Mouse (Mus musculus) layer of hippocampus, adult 9-11 months (tissue): ENCODE measurements at regions not wholly inside any gene's neighbourhood (a gene's known extent, or its start where the extent isn't known, plus 50 kb on each side); places are given as distances from the start of the nearest gene placed in this dataset.

Experiments used
- DNase-seq: peaks from one replicate; pipeline ENCODE4 v3.0.0; 2022

DNA sequence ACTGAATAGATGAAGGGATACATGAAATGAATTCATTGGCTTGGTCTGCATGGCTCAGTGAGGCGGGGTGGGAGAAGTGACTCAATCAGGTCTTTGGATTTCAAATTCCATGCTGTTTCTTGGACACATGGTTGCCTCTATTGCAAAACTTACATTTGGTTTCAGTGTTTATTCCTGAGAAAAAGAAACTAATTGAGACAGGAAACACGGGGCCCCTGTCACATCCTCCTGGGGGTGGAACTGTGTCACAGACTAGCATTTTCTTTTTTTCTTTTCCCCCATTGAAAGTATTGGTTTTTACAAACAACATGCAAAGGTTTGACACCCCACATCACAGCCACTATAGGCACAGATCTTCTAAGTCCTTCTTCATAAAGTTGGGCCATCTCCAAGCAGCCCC, 375.8 kb upstream of the Pik3r1 start:
- no peak for DNase-seq

DNA sequence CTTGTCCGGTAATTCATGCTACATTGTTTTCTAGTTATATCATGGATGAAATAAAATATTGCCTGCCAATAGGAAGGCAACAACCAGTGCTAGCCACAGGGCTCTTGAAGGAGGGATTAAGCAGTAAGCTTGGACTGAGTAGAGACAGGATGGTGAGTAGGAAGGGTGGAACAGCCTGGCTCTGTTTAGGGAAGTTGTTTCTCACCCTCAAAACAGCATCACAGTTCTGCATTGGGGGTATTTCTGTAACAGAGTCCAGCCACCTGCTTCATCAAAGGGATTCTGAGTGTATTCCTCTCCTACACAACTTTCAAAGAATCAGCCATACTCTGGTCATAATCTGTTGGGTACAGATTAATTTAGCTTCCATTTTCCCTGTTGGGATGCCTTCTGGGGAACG, 380.0 kb upstream of the Pik3r1 start:
- DNase-seq, result no peak

DNA sequence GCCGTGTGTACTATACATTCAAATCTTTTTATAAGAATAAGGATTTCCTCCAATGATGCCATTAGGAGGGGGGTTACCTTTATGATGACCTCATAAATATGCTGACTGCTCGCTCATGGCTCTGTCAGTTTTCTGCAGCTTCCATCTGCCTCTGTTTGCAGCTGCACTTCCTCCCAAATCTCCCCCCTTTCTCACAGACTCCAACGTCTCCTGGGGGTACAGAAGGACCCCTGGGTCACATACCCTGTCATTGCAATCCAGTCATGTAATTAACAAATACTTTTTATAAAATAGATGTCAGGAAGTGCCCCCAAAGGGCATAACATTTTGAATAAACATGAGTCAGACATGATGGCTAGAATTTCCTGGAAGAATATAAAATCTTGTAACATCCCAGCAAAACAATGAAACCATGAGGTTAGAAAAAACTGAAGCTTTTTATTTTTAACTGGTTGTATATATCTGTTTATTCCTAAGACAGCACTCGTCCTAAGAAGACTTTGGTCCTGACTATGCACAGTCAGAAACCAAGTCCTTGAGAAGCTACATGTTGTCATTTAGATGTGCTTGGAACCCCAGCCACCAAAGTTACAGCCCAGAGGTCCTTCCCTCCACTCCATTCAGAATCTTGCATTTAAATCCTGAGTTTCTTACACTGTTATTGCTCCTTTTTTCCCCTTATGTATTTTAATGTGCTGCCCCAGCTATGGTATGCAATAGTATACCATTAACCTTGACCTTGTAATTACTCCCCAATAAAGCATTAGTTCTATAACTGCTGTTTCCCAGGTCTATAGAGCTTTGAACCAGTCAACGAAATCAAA, 386.0 kb upstream of the Pik3r1 start:
- no peak for DNase-seq

DNA sequence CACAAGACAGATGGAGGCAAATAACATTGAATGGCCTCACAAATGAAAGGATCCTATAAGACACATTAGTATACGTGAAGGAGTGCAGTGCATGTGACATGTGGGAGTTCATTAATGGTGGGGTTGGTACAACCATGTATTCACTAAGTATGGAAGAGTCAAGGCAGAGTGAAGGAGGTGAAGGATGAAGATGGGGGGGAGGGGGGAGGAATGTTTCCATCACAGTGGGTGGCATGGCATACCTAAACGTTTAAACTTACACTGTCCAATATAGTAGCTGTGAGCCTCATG, 386.5 kb upstream of the Pik3r1 start:
- no peak for DNase-seq

DNA sequence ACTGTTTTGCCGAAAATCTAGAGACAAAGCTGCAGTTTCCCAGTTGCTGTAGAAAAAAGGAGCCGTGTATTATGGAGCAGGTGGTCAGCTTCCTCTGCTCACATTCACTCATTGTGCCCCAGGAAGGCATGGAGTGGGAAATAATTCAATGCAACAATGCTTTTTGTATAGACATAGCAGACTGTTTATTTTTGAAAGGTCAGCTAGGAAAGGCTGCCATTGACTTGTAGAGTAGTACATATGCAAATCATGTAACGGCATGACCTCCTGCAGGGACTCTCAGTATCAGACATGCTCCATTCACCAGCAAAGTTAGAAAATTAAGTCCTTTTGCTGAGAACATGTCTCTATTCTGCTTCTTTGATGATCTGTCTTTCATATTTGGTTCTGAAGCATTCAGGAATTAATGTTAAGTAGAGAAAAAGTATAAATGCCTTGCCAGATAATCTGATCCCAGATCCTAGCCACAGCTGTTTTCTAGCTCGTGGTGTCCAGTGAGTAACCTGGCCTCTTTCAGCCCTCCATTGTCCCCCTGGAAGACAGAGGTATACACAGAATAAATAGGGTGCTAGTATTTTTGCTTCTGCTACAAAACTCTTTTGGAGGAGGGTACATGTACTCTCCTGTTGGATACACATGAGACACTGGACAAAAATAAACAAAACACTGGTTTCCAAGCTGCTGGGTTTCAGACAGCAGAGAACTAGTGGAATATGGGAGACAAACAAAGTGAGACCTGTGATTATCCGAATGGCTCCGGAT, 389.5 kb upstream of the Pik3r1 start:
- no peak for DNase-seq

DNA sequence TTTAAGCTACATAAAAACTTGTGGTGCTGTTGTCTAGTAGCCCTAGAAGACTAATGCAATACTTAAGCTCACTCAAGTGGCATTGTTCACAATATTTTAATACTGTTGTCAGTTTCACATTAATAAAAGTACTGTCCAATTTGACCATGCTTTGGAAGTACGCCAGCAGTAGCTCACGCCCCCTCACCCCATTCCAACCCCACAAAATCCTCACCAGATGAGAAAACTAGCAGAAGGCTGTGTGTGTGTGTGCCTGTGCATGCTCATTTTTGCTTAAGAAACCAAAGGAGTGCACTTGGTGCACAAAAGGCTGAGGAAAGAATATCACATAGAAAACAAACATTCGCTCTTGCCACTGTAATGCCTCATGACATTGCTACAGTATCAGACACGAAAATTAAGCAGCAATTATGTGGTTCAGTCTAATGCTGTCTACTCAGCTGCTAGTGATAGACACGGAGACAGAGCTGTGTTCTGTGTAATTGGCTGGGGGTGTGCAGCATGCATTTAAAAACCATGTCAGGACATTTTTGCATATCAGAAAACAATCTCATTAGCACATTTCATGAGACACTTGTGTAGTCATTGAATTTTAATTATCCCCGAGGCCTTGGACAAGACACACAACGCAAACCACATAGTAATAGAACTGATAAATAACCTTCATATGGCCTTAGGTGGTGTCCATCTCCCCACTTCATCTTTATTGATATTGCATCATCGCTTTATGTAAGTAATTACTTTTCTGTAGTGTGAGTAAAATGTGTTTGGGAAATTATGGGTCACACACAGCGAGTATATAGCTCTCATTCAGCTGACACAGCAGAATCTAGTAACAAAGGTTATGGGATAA, 405.6 kb upstream of the Pik3r1 start:
- no peak for DNase-seq

DNA sequence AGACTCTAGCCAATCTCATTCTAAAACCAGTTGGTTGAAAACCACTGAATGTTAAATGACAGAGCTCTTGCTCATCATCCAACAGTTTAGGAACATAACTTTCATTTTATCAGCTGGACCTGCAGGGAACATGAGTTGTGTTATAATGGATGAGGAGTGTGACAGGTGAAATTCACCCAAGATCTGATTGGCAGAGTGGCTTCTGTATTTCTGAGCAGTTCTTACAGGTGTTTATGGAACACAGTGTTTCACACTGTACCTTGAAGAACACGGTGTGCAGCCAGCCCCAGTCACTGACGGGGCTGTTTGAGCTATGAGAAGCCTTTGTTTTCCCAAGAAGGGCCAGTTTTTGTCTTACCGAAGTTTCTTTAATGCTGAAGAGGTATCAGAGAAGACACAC, 406.4 kb upstream of the Pik3r1 start:
- DNase-seq, result no peak

DNA sequence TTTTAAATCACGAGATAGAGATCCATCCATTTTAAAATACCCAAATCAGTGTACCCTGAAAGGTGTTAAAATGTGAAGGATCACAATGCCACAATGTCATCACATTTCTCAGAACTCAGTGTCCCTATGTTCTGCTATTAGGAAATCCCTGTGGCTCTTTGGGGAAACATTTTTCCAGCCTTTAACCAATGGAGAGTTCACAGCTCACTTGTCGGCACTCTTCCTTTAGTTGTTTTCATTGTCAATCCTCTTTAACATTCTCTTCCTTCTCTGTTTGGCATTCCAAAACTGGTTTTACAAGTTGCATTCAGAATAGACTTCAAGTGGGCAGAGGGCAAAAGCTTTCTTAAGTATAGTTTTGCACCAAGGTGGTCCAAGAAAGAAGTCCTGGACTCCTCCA, 406.9 kb upstream of the Pik3r1 start:
- no peak for DNase-seq

DNA sequence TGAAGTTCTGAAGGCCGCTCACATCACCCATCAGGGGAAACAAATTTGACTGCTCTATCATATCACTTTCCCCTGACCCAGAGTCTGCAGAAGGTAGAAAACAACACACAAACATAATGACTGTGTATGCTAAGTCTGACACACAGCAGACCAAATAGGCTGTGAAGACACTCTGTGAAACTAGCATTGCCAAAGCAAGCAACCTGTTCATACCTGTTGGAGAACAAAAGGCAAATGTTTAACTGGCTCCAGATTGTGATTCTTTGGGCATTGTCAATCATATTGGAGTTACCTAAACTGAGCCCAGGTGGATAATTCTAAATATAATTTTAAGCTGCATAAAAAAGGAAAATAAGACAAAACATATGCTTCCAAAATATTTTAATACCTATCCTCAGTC, 407.4 kb upstream of the Pik3r1 start:
- no peak for DNase-seq

DNA sequence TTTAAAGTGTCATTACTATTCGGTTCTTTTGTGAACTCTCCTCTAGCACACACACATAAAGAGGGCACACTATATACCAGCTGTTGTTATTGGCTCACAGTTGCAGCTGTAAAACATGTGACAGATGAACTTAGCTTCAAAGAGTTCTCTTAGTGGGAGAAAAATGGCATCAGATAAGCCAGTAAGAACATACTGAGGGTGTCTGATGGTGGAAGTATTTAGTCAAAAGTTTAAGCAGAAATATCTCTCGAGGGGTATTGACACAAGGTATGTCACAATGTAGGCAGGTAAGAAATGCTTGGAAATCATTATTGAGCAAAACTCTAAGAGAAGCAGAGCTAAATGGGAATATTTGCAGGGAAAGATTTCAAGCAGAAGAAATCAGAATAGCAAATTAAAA, 408.4 kb upstream of the Pik3r1 start:
- DNase-seq, result no peak

DNA sequence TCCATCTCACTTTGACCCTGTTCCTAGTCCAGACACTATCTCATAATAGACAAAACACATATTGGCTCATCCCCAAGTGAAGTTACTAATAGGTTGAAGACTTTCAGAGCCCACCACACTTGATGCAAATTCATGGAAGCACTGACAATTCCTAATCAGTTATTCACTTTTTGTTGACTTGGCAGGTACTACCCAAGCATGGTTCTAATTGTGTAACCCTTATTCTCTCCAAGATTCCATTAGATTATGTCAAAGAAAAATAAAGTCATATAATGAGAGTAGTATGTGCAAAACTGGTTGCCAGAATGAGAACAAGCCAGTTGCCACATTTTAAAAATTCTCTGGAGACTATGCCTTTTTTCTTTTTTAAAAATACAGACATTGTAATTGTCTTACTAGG, 426.7 kb upstream of the Pik3r1 start:
- no peak for DNase-seq

DNA sequence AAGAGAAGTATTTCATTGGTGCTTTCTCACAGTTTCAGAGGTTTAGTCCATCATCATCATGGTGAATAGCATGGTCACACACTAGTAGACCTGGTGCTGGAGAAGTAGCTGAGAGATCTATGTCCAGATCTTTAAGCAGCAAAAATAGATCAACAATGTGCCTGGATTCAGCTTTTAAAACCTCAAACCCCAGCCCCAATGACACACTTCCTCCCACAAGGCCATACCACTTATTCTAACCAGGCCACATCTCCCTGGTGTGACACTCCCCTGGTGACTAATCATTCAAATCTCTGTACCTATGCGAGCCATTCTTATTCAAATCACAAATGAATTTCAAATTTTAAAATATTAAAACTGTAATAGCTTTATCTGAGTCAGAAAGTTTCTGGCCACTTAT, 434.3 kb upstream of the Pik3r1 start:
- no peak for DNase-seq

DNA sequence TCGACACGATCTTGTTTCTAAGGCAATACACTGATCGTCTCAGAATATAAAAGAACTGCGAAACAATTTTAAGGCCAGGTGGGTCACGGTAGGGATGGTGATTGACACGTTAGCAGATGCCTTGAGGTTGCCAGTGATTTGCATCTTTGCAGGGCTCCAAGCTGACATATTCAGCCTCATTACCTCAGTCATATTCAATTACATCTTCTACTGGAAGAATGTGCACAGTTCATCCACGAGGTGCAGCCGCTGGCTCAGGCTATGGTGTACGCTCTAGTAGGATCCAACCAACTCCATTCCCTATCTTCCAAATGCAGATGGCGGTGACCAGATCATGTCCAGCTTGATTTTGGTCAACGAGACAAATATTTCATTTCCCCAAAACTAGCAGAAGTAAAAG, 450.5 kb upstream of the Pik3r1 start:
- no peak for DNase-seq

DNA sequence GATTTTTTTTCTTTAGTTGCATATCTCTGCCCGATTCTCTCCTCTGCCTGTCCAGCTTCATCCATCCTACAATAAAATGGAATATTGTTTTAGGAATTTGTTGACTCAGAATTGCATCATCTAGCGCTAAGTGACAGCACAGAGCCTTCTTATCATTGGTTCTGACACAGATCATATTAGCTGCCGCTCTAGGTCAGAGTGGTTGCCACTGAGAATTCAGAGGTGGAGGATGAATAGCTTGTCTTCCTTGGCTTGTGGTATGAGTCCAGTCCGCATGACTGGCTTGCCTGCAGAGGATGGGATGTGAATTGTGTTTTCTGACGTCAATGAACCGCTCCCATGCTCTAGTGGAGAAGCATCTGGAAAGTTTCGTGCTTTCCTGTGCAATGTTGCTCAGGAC, 462.3 kb upstream of the Cd180 start:
- DNase-seq, result no peak

DNA sequence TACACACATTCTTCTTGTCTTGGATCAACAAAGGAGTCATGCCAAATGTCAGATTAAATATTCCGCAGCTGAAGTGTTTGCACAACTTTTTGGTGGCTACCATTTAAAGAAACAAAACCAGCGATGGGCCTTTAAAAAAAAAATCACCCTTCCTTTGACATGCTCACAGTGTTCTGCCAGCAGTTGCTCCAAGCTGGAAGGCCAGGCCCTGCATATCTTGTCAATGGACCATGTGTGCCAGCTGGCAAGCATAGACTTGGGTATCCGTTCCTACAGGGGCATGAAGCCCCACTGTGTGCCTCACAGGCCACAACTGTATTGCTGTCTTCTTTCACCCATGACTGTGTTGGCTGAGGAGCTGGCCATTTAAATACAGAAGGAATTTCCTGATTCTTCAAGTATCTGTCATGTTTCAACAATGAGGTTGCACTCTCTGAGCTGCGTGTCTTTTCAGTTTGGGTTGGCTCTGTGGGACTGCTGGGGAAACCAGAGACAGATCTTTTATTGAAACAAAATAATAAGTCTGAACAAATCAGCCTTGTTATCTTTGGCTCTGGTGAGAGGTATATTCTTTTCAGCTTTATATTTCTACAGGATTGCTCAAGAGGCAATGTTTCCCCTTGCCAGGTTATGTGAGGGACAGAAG, 460.9 kb upstream of the Cd180 start:
- DNase-seq, result no peak

DNA sequence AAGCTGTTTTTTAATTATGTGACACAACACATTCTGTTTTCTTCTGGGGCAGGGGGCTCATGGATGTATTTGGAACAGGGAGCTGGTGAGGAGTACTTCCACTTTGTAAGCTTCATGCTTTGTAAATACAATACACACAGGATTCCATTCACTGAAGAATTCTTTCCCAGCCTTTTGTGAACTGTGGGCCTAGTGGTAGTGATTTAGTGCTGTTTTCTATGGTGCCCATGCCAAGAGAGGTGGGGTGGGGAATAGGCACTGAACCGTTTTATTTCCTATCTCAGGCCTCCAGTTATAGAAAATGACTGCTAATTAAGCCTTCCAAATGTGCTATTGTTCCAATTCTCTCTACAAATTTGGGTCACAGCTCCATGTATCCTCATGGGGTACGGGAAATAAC, 442.5 kb upstream of the Cd180 start:
- DNase-seq, result no peak

DNA sequence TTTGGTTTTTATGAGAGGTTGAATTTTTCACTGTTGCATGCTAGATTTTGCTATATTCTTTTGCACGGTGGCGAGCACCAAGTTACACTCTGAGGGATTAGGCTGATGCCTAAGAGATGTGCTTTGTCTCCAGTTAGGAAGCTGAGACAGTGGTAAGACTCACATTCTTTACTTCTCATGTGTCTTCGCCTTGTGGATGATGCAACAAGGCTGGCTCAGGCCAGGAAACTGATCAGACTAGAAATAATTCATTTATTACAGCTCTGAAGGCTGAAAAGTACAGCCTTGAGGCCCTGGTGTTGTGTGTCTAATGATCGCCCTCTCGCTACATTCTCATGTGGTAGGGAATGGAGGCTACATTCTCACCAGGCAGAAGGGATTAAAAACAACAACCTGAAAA, 441.6 kb upstream of the Cd180 start:
- DNase-seq, result no peak

DNA sequence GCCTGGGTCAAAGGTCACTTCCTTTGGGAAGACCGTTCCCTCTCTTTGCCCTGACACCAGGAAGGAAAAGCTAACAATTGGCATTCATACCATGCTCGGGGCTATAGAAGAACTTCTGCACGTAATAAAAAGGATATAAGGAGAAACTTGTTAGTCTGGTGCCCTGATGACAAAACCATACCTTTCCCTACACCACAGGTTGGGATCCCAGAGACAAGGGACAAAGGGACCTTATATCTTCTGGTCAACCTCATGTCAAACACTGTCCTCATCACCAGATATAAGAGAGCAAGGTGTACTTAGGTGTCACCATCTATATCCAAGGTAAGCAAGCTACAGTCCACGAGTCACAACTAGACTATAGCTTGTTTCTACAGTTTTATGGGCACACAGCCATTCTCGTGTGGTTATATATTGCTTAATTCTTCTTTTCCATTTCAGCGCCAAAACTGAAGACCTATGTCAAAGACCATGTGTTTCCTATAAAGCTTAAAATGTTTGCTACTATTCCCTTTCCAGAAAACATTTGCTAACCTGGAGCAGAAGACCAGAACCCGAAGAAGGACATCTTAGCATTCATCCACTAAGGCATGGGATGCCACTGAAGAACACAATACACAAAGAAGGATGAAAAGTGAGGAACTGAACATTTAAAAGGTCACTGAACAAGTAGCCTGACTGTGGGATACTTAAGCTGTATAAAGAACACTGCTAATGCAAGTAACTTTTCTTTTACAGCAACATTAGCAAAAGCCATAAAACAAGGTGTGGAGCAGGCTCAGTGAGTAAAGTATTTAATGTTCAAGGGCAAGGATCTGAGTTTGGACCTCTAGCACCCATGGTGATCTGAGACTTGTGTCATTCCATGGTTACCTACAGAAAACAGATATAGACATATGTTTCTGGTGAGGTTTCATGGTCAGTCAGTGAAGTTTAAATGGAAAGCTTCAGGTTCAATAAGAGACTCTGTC, 437.7 kb upstream of the Cd180 start:
- DNase-seq, result no peak

DNA sequence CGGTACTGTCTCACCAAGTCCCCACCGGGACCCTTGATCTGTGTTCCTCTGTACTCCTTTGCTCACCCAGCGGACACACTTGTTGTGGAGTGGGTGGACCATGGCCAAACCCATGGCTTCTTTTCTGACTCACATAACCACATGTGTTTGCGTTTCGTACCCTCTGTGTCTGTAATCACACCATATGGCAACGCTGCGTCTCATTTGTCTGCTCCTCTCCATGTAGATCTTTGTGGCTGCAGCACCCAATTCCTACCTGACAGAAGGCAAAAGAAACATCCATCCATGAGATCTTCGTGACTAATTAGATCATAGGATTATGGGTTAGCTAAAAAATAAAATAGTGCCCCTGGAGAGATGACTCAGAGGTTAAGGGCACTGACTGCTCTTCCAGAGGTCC, 435.2 kb upstream of the Cd180 start:
- no peak for DNase-seq

DNA sequence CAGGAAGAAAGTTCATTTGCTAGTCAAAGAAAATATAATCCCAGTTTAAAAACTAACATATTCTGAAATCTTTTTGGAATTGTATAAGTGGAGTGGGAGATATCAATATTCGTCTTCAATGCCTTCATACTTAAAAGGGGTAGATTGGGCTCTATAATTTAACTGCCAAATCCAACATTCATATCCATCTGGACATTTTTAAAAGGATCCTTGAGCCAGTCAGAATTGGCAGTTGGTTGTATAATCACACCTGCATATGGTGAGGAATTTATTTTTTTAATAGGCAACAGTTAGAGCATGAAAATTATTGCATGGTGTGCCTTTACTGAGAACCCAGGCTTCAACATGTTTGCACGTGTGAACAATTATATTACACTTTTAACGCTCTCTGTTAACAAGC, 419.5 kb upstream of the Cd180 start:
- no peak for DNase-seq

DNA sequence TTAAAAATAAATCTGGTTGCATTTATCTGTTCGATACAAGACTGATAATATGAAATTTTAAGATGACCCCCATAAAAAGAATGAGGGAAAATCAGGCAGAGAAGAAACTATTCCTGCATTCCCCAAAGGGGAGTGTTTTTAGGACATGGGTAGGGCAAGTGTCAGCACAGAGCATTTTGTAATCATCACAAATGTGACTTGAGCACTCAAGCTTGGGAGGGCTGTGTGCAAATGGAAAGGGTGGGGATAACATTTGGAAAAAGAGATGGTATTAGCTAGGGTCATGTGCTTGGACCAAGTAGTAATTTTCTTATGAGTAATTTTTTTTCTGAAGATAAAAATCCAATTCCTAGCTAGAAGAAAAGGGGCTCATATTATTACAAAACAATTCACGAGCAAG, 418.1 kb upstream of the Cd180 start:
- DNase-seq, result no peak

DNA sequence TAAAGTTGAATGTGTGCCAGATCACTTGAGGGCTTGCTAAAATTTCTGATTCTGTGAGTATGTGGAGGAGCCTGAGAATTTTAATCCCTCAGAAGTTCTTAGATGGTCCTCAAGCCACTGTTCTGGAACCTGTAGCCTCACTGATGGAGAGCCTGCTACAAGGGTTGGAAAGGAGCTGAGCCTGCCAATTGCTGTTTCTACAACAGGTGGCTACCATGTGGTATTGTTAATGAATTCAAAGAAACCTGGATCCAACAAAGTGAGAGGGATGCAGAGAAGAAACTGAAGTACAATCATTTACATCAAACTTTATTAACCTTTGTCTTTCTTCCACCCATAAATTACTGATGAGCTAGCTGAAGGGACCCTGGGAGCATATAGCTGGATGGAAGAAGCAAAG, 416.5 kb upstream of the Cd180 start:
- DNase-seq, result no peak
